Mouse (Mus musculus): Measurements from ENCODE around the gene Tmem200b. TPM values are rescaled to one million over a fixed set of nuclear protein-coding genes. Genes with fewer than 3 reads are reported as not detected.

The Tmem200b gene
- polyA plus RNA-seq, 1 experiment from 2014 or later = 0.41 TPM

GRCm38 (mm10) chr4:131915821-131916328 is 5.7 kb upstream of the Tmem200b start:
- WGBS = 41% methylated on average over 13 of the region's 13 CpGs
- H3K4me3 ChIP-seq (replicated peaks; ENCODE audit: low read length) = no peak overlapping the region
- no peak overlapping the region for H3K4me2 ChIP-seq (ENCODE audit: low read depth, low read length)
- H3K9ac ChIP-seq (ENCODE audit: low read length) = no peak overlapping the region
- peaks cover 23% of the 10 kb centered on the region; the same call in 1 of the 2 replicates for H3K27me3 ChIP-seq (ENCODE audit: control insufficient read depth, insufficient read depth, low read length)
- no peaks in the 10 kb centered on the region for H3K9me3 ChIP-seq (replicated peaks; ENCODE audit: control insufficient read depth, low read length)
- ATAC-seq (ENCODE audit: insufficient read depth, low FRiP score) = no peak
- no peak overlapping the region for H3K27ac ChIP-seq (ENCODE audit: low read length)
- H3K4me1 ChIP-seq (ENCODE audit: control insufficient read depth, insufficient read depth, low read length) = peaks cover 24% of the 10 kb centered on the region
- no peaks in the 10 kb centered on the region for H3K36me3 ChIP-seq (ENCODE audit: control insufficient read depth, insufficient read depth, low read length)

- H3K27me3 ChIP-seq (ENCODE audit: control insufficient read depth, insufficient read depth, low read length) = peaks cover 24% of the 10 kb centered on the region; the same call in 1 of the 2 replicates
- no peak overlapping the region for H3K4me2 ChIP-seq (ENCODE audit: low read depth, low read length)
- H3K4me1 ChIP-seq (ENCODE audit: control insufficient read depth, insufficient read depth, low read length) = peaks cover 22% of the 10 kb centered on the region
- H3K9ac ChIP-seq (ENCODE audit: low read length) = no peak overlapping the region
- H3K9me3 ChIP-seq (replicated peaks; ENCODE audit: control insufficient read depth, low read length) = no peaks in the 10 kb centered on the region
- ATAC-seq (ENCODE audit: insufficient read depth, low FRiP score) = peak; percentile 39; the same call in 1 of the 2 replicates
- H3K27ac ChIP-seq (ENCODE audit: low read length) = no peak overlapping the region
- H3K4me3 ChIP-seq (replicated peaks; ENCODE audit: low read length) = no peak overlapping the region
- no peaks in the 10 kb centered on the region for H3K36me3 ChIP-seq (ENCODE audit: control insufficient read depth, insufficient read depth, low read length)
- WGBS = 13% methylated on average over 15 of the region's 15 CpGs
These were observed 5.1 kb upstream of the Tmem200b start for GRCm38 (mm10) chr4:131916425-131916824.

- 79% methylated on average over 10 of the region's 10 CpGs for WGBS
- ATAC-seq (ENCODE audit: insufficient read depth, low FRiP score) = no peak
- Histone ChIP-seq H3K9me3 (replicated peaks; ENCODE audit: control insufficient read depth, low read length) (no peaks in the 10 kb centered on the region), H3K9ac (ENCODE audit: low read length) (no peak overlapping the region), H3K27ac (ENCODE audit: low read length) (no peak overlapping the region), H3K27me3 (ENCODE audit: control insufficient read depth, insufficient read depth, low read length) (peaks cover 31% of the 10 kb centered on the region), H3K4me3 (replicated peaks; ENCODE audit: low read length) (no peak overlapping the region), H3K4me1 (ENCODE audit: control insufficient read depth, insufficient read depth, low read length) (peaks cover 27% of the 10 kb centered on the region), H3K4me2 (ENCODE audit: low read depth, low read length) (no peak overlapping the region), H3K36me3 (ENCODE audit: control insufficient read depth, insufficient read depth, low read length) (no peaks in the 10 kb centered on the region)
These were observed 4.5 kb upstream of the Tmem200b start for GRCm38 (mm10) chr4:131917010-131917555.

GRCm38 (mm10) chr4:131918026-131918533 is 3.5 kb upstream of the Tmem200b start:
- H3K4me3 ChIP-seq (replicated peaks; ENCODE audit: low read length) = no peak overlapping the region
- no peaks in the 10 kb centered on the region for H3K36me3 ChIP-seq (ENCODE audit: control insufficient read depth, insufficient read depth, low read length)
- ATAC-seq (ENCODE audit: insufficient read depth, low FRiP score) = no peak
- H3K4me2 ChIP-seq (ENCODE audit: low read depth, low read length) = no peak overlapping the region
- no peak overlapping the region for H3K27ac ChIP-seq (ENCODE audit: low read length)
- no peak overlapping the region for H3K9ac ChIP-seq (ENCODE audit: low read length)
- WGBS = 77% methylated on average over 7 of the region's 7 CpGs
- H3K9me3 ChIP-seq (replicated peaks; ENCODE audit: control insufficient read depth, low read length) = no peaks in the 10 kb centered on the region
- H3K4me1 ChIP-seq (ENCODE audit: control insufficient read depth, insufficient read depth, low read length) = peaks cover 32% of the 10 kb centered on the region
- peaks cover 41% of the 10 kb centered on the region for H3K27me3 ChIP-seq (ENCODE audit: control insufficient read depth, insufficient read depth, low read length)

- no peak overlapping the region for H3K4me3 ChIP-seq (replicated peaks; ENCODE audit: low read length)
- H3K9ac ChIP-seq (ENCODE audit: low read length) = peak overlapping the region; percentile 27
- peak; percentile 11 for ATAC-seq (ENCODE audit: insufficient read depth, low FRiP score)
- no peaks in the 10 kb centered on the region for H3K9me3 ChIP-seq (replicated peaks; ENCODE audit: control insufficient read depth, low read length)
- no peaks in the 10 kb centered on the region for H3K36me3 ChIP-seq (ENCODE audit: control insufficient read depth, insufficient read depth, low read length)
- H3K4me1 ChIP-seq (ENCODE audit: control insufficient read depth, insufficient read depth, low read length) = peaks cover 32% of the 10 kb centered on the region
- H3K4me2 ChIP-seq (ENCODE audit: low read depth, low read length) = no peak overlapping the region
- 23% methylated on average over 15 of the region's 15 CpGs for WGBS
- H3K27ac ChIP-seq (ENCODE audit: low read length) = peak overlapping the region; percentile 9; the same call in 1 of the 2 replicates
- H3K27me3 ChIP-seq (ENCODE audit: control insufficient read depth, insufficient read depth, low read length) = peaks cover 37% of the 10 kb centered on the region
These were observed 2.7 kb upstream of the Tmem200b start for GRCm38 (mm10) chr4:131918711-131919500.

GRCm38 (mm10) chr4:131919506-131920140 is 1.9 kb upstream of the Tmem200b start:
- no peak for ATAC-seq (ENCODE audit: insufficient read depth, low FRiP score)
- peaks cover 32% of the 10 kb centered on the region for H3K4me1 ChIP-seq (ENCODE audit: control insufficient read depth, insufficient read depth, low read length)
- no peaks in the 10 kb centered on the region for H3K9me3 ChIP-seq (replicated peaks; ENCODE audit: control insufficient read depth, low read length)
- no peaks in the 10 kb centered on the region for H3K36me3 ChIP-seq (ENCODE audit: control insufficient read depth, insufficient read depth, low read length)
- peak overlapping the region; percentile 79 for H3K9ac ChIP-seq (ENCODE audit: low read length)
- H3K27me3 ChIP-seq (ENCODE audit: control insufficient read depth, insufficient read depth, low read length) = peaks cover 32% of the 10 kb centered on the region
- 31% methylated on average over 15 of the region's 15 CpGs for WGBS
- peak overlapping the region; percentile 90 for H3K4me2 ChIP-seq (ENCODE audit: low read depth, low read length)
- H3K27ac ChIP-seq (ENCODE audit: low read length) = peak overlapping the region; percentile 18; the same call in 1 of the 2 replicates
- H3K4me3 ChIP-seq (replicated peaks; ENCODE audit: low read length) = peak overlapping the region; percentile 64; the same call in 1 of the 2 replicates

- H3K4me1 ChIP-seq (ENCODE audit: control insufficient read depth, insufficient read depth, low read length) = peaks cover 28% of the 10 kb centered on the region
- peaks cover 32% of the 10 kb centered on the region for H3K27me3 ChIP-seq (ENCODE audit: control insufficient read depth, insufficient read depth, low read length)
- 7% methylated on average over 39 of the region's 51 CpGs for WGBS
These were observed 1.4 kb upstream of the Tmem200b start for GRCm38 (mm10) chr4:131920141-131920594.

GRCm38 (mm10) chr4:131920595-131921351 is 798 bp upstream of the Tmem200b start:
- H3K9me3 ChIP-seq (replicated peaks; ENCODE audit: control insufficient read depth, low read length) = no peaks in the 10 kb centered on the region
- peak overlapping the region; percentile 64 for H3K4me3 ChIP-seq (replicated peaks; ENCODE audit: low read length)
- H3K4me1 ChIP-seq (ENCODE audit: control insufficient read depth, insufficient read depth, low read length) = peaks cover 23% of the 10 kb centered on the region
- WGBS = under 1% methylated on average over 72 of the region's 76 CpGs
- 0 out of 2 replicates have a peak, but pooled peaks cover 2% of the 10 kb centered on the region for H3K36me3 ChIP-seq (ENCODE audit: control insufficient read depth, insufficient read depth, low read length)
- H3K27me3 ChIP-seq (ENCODE audit: control insufficient read depth, insufficient read depth, low read length) = peaks cover 28% of the 10 kb centered on the region
- peak overlapping the region; percentile 90 for H3K4me2 ChIP-seq (ENCODE audit: low read depth, low read length)
- ATAC-seq (ENCODE audit: insufficient read depth, low FRiP score) = peak; percentile 22; the same call in 1 of the 2 replicates
- peak overlapping the region; percentile 79 for H3K9ac ChIP-seq (ENCODE audit: low read length)
- peak overlapping the region; percentile 18; the same call in 1 of the 2 replicates for H3K27ac ChIP-seq (ENCODE audit: low read length)

More at GRCm38 (mm10) chr4:131920141-131920594, 1.4 kb upstream of the Tmem200b start:
- ATAC-seq (ENCODE audit: insufficient read depth, low FRiP score) = peak; percentile 16; the same call in 1 of the 2 replicates
- Histone ChIP-seq H3K4me3 (replicated peaks; ENCODE audit: low read length) (peak overlapping the region; percentile 64), H3K27ac (ENCODE audit: low read length) (peak overlapping the region; percentile 18; the same call in 1 of the 2 replicates), H3K9me3 (replicated peaks; ENCODE audit: control insufficient read depth, low read length) (no peaks in the 10 kb centered on the region), H3K4me2 (ENCODE audit: low read depth, low read length) (peak overlapping the region; percentile 90), H3K36me3 (ENCODE audit: control insufficient read depth, insufficient read depth, low read length) (no peaks in the 10 kb centered on the region), H3K9ac (ENCODE audit: low read length) (peak overlapping the region; percentile 79)

All from stomach, embryonic 16.5 days (tissue).